Mouse (Mus musculus) gastrocnemius, postnatal 25 days (tissue): Measurements from ENCODE around the gene Ankrd13d. TPM values are rescaled to one million over a fixed set of nuclear protein-coding genes. Genes with fewer than 3 reads are reported as not detected.
"Not testable (repeated sequence)": the region's sequence is repeated elsewhere in the genome, so short reads cannot be mapped to it uniquely, and the experiment has no call there.

Source experiments
- DNase-seq: peaks from one replicate; pipeline ENCODE4 v3.0.0; 2022
- total RNA-seq, 2 experiments: library from RNA; stranded (reverse); gene quantifications; 1 replicate in 1 of 2; 2 replicates in 1 of 2; pipeline ENCODE4 v1.2.3; 2021

Gene Ankrd13d
- total RNA-seq, 2 experiments from 2014 or later = 0.33 to 0.64 TPM

- DNase-seq = no peak
These were observed 18.7 kb downstream of the Ankrd13d start for GRCm38 (mm10) chr19:4264171-4264780.

- DNase-seq = no peak
These were observed 19.2 kb downstream of the Ankrd13d start for GRCm38 (mm10) chr19:4263702-4264101.

- no peak for DNase-seq
These were observed 20.2 kb downstream of the Ankrd13d start for GRCm38 (mm10) chr19:4262756-4263155.

GRCm38 (mm10) chr19:4261038-4261698 is 21.8 kb downstream of the Ankrd13d start:
- DNase-seq = no peak

- DNase-seq = no peak
These were observed 25.1 kb downstream of the Ankrd13d start for GRCm38 (mm10) chr19:4257897-4258252.

- peak; percentile 84 for DNase-seq
These were observed 25.6 kb downstream of the Ankrd13d start for GRCm38 (mm10) chr19:4257216-4257896.

- DNase-seq = no peak
These were observed 27.3 kb downstream of the Ankrd13d start for GRCm38 (mm10) chr19:4255583-4256162.

GRCm38 (mm10) chr19:4254230-4254629 is 28.7 kb downstream of the Ankrd13d start:
- no peak for DNase-seq

GRCm38 (mm10) chr19:4248683-4249082 is 34.3 kb downstream of the Ankrd13d start:
- DNase-seq = not testable (repeated sequence)

GRCm38 (mm10) chr19:4247010-4247409 is 35.9 kb downstream of the Ankrd13d start:
- no peak for DNase-seq

GRCm38 (mm10) chr19:4244775-4245174 is 38.2 kb downstream of the Ankrd13d start:
- no peak for DNase-seq

GRCm38 (mm10) chr19:4242416-4242815 is 40.5 kb downstream of the Ankrd13d start:
- no peak for DNase-seq

- no peak for DNase-seq
These were observed 42.7 kb downstream of the Ankrd13d start for GRCm38 (mm10) chr19:4240247-4240668.

GRCm38 (mm10) chr19:4234548-4234947 is 48.4 kb downstream of the Ankrd13d start:
- no peak for DNase-seq

GRCm38 (mm10) chr19:4232651-4233050 is 50.3 kb downstream of the Ankrd13d start:
- no peak for DNase-seq

GRCm38 (mm10) chr19:4232186-4232572 is 50.8 kb downstream of the Ankrd13d start:
- no peak for DNase-seq

- peak; percentile 99 for DNase-seq
These were observed 51.4 kb downstream of the Ankrd13d start, which contains the start of gene Pold4 for GRCm38 (mm10) chr19:4231253-4232185. TSS of gene Pold4 (plus strand) at chr19:4231899.

GRCm38 (mm10) chr19:4230415-4230814 is 52.5 kb downstream of the Ankrd13d start:
- DNase-seq = no peak

- DNase-seq = peak; percentile 41
These were observed 53.4 kb downstream of the Ankrd13d start for GRCm38 (mm10) chr19:4229451-4230076.

- no peak for DNase-seq
These were observed 54.0 kb downstream of the Ankrd13d start for GRCm38 (mm10) chr19:4228891-4229290.
